18 mouse cellular contexts compared by ENCODE assay signal in genomic region chr19:58316474-58316873, GRCm38 (mm10).
DNase-seq lines count a peak whose midpoint lies in the region; ATAC-seq and TF ChIP-seq lines count a peak whose summit lies in the region.
"Had no signal": no experiment of that assay in that cellular context is flagged by ENCODE, and none has a peak within 500 bp of the region (broad histone marks: within the 10 kb centered on the region; RNA-seq: fewer than 3 reads in every experiment).

No protein-coding gene starts in this region.

- H3K9ac ChIP-seq in hindbrain, postnatal 0 days (replicated peaks; ENCODE audit: low read length): no peak overlapping the region
- H3K9ac ChIP-seq in hindbrain, embryonic 14.5 days: no peak overlapping the region
- no peak overlapping the region for H3K9ac ChIP-seq in midbrain, postnatal 0 days (replicated peaks; ENCODE audit: low read length, poor library complexity, severe bottlenecking)
- H3K9ac ChIP-seq in midbrain, embryonic 11.5 days (ENCODE audit: low read length): no peak overlapping the region

- ATAC-seq in hindbrain, postnatal 0 days: no peak
- ATAC-seq in hindbrain, embryonic 14.5 days (ENCODE audit: low FRiP score): no peak
- no peak for ATAC-seq in midbrain, postnatal 0 days (ENCODE audit: low FRiP score)
- ATAC-seq in midbrain, embryonic 11.5 days (ENCODE audit: low FRiP score): no peak
- no peak for ATAC-seq in activated CD4-positive, CD25-positive, alpha-beta regulatory T cell, adult 4 months
- ATAC-seq: inflammation-experienced regulatory T-cells, adult 6 months had no signal

- H3K4me1 ChIP-seq in hindbrain, postnatal 0 days (ENCODE audit: insufficient read depth, low read length): no peaks in the 10 kb centered on the region
- no peaks in the 10 kb centered on the region; the same call in 1 of the 2 replicates for H3K4me1 ChIP-seq in hindbrain, embryonic 14.5 days (replicated peaks; ENCODE audit: control insufficient read depth, insufficient read depth, low read length)
- no peaks in the 10 kb centered on the region for H3K4me1 ChIP-seq in midbrain, postnatal 0 days (ENCODE audit: insufficient read depth, low read length)
- no peaks in the 10 kb centered on the region for H3K4me1 ChIP-seq in midbrain, embryonic 11.5 days (ENCODE audit: control insufficient read depth, insufficient read depth, low read length)

- H3K27me3 ChIP-seq in hindbrain, postnatal 0 days (ENCODE audit: insufficient read depth, low read length): no peaks in the 10 kb centered on the region
- no peaks in the 10 kb centered on the region for H3K27me3 ChIP-seq in hindbrain, embryonic 14.5 days (ENCODE audit: control insufficient read depth, insufficient read depth, low read length)
- no peaks in the 10 kb centered on the region for H3K27me3 ChIP-seq in midbrain, postnatal 0 days (ENCODE audit: insufficient read depth, low read length)
- H3K27me3 ChIP-seq in midbrain, embryonic 11.5 days (ENCODE audit: control insufficient read depth, insufficient read depth, low read length): no peaks in the 10 kb centered on the region

- WGBS in hindbrain, postnatal 0 days: 58% methylated on average over 5 of the region's 5 CpGs
- WGBS in hindbrain, embryonic 14.5 days: 70% methylated on average over 5 of the region's 5 CpGs
- 78% methylated on average over 5 of the region's 5 CpGs for WGBS in midbrain, postnatal 0 days
- WGBS in midbrain, embryonic 11.5 days: 83% methylated on average over 5 of the region's 5 CpGs

- H3K36me3 ChIP-seq in hindbrain, postnatal 0 days (ENCODE audit: insufficient read depth, low read length): no peaks in the 10 kb centered on the region
- no peaks in the 10 kb centered on the region for H3K36me3 ChIP-seq in hindbrain, embryonic 14.5 days (replicated peaks; ENCODE audit: control insufficient read depth, insufficient read depth)
- no peaks in the 10 kb centered on the region for H3K36me3 ChIP-seq in midbrain, postnatal 0 days (ENCODE audit: insufficient read depth, low read length)
- no peaks in the 10 kb centered on the region for H3K36me3 ChIP-seq in midbrain, embryonic 11.5 days (ENCODE audit: control insufficient read depth, insufficient read depth, low read length)

- no peak overlapping the region for H3K4me3 ChIP-seq in hindbrain, postnatal 0 days (ENCODE audit: low read length)
- no peak overlapping the region for H3K4me3 ChIP-seq in hindbrain, embryonic 14.5 days (replicated peaks; ENCODE audit: low read length)
- H3K4me3 ChIP-seq in midbrain, postnatal 0 days (ENCODE audit: low read depth, low read length): no peak overlapping the region
- no peak overlapping the region for H3K4me3 ChIP-seq in midbrain, embryonic 11.5 days (ENCODE audit: low read depth, low read length)
- H3K4me3 ChIP-seq: erythroblast, embryonic 14.5 days had no signal

- TF ChIP-seq CTCF in hindbrain, postnatal 0 days (IDR thresholded peaks at IDR 0.05; ENCODE audit: low read depth): no peak
- TF ChIP-seq CTCF in midbrain, postnatal 0 days (IDR thresholded peaks at IDR 0.05): no peak

- no peak overlapping the region for H3K27ac ChIP-seq in hindbrain, postnatal 0 days
- H3K27ac ChIP-seq in hindbrain, embryonic 14.5 days: no peak overlapping the region
- H3K27ac ChIP-seq in midbrain, postnatal 0 days (ENCODE audit: low read depth, low read length): no peak overlapping the region
- H3K27ac ChIP-seq in midbrain, embryonic 11.5 days (ENCODE audit: low read depth, low read length): no peak overlapping the region
- H3K27ac ChIP-seq: stomach, postnatal 0 days had no signal

- DNase-seq in adrenal gland, postnatal 14 days: peak; percentile 34
- DNase-seq in adrenal gland, adult 18-20 months (ENCODE audit: low spot score in 2 of 2): no peak
- peak; percentile 64 for DNase-seq in hindbrain, postnatal 0 days (ENCODE audit: low spot score)
- no peak for DNase-seq in hindbrain, embryonic 14.5 days (ENCODE audit: low spot score)
- peak; percentile 55 for DNase-seq in midbrain, postnatal 0 days (ENCODE audit: low spot score)
- DNase-seq in midbrain, embryonic 11.5 days (ENCODE audit: low spot score, missing footprints): no peak
- DNase-seq in layer of hippocampus, postnatal 10 days (ENCODE audit: low spot score in 2 of 2): peak; percentile 81 to 82
- DNase-seq: cerebellum, adult 9-11 months; gastrocnemius, postnatal 25 days; heart, postnatal 36 days; liver; lung, adult 2 months; thymus, postnatal 36 days had no signal

- no peaks in the 10 kb centered on the region for H3K9me3 ChIP-seq in hindbrain, postnatal 0 days (ENCODE audit: low read length)
- H3K9me3 ChIP-seq in hindbrain, embryonic 14.5 days (ENCODE audit: control insufficient read depth, low read length): peaks cover 6% of the 10 kb centered on the region
- no peaks in the 10 kb centered on the region for H3K9me3 ChIP-seq in midbrain, postnatal 0 days (ENCODE audit: low read length)
- H3K9me3 ChIP-seq in midbrain, embryonic 11.5 days (ENCODE audit: control insufficient read depth, low read length): peaks cover 11% of the 10 kb centered on the region; the same call in 1 of the 2 replicates

- H3K4me2 ChIP-seq in hindbrain, postnatal 0 days (ENCODE audit: low read depth, low read length): no peak overlapping the region
- no peak overlapping the region for H3K4me2 ChIP-seq in hindbrain, embryonic 14.5 days (replicated peaks)
- H3K4me2 ChIP-seq in midbrain, postnatal 0 days (ENCODE audit: low read depth, low read length, poor library complexity, severe bottlenecking): no peak overlapping the region
- H3K4me2 ChIP-seq in midbrain, embryonic 11.5 days: no peak overlapping the region
- H3K4me2 ChIP-seq: heart, embryonic 11.5 days had no signal

Comparison
In these comparisons a context has a peak if more than half of its experiments do, and no peak if none do; other contexts are left out.
1. DNase-seq: peak in adrenal gland, postnatal 14 days (single experiment), hindbrain, postnatal 0 days (single experiment), midbrain, postnatal 0 days (single experiment) and layer of hippocampus, postnatal 10 days (2 of 2); none in adrenal gland, adult 18-20 months (0 of 2), hindbrain, embryonic 14.5 days (single experiment) and midbrain, embryonic 11.5 days (single experiment).